Mouse (Mus musculus) subcutaneous adipose tissue, adult 2 months (tissue): ENCODE measurements around the gene Mrpl50. TPM values are rescaled to one million over a fixed set of nuclear protein-coding genes. Genes with fewer than 3 reads are reported as not detected.

Source experiments
- polyA plus RNA-seq: library from polyadenylated mRNA; depleted of rRNA; stranded (reverse); fragments of >200 nt; gene quantifications from 2 replicates; pipeline ENCODE4 v1.2.3, GENCODE M21; 2012; ENCODE audit warnings: low replicate concordance; rRNA removed

The Mrpl50 gene
- polyA plus RNA-seq, result 7.6 and 7.9 TPM in 2 replicates

DNA sequence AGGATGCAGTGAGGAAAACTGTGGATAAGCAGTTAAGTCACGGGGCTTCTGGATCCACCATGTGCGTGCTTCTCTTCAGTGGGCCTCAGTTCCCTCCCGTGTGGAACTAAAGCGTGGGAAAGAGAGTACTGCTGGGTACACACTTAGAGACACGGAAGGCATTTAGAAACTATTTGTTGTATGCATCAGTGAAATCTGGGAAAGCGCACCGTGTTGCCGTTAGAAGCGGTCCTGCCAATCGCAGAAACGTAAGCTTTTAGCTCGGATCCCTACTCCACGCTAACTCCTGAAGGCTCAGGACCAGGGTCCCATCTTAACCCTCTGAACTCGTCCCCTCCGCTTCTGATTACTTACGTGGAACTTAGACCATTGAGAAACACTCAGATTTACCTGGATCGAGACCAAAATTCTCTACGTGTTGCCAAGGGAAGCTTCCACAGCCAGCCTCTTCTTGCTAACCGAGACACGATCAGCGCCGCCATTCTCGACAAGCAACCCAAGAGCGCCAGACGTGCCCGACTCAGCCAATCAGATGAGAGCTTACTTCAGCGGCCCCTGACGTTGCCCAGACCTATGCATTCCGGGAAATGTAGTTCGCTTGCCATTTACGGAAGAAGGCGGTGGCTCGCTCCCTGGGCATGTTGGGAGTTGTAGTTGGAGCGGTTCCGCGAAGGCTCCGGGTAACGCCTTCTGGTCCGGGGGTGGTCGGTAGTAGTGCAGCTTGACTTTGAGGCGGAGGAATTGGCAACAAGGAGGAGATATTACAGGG lies at the start of gene Mrpl50, which contains the start of gene Zfp189:
Gene Mrpl50 (minus strand): TSS at position 522 of the 769 bp plus-strand sequence.
Gene Zfp189 (plus strand): TSS at position 605 of the 769 bp plus-strand sequence.

DNA sequence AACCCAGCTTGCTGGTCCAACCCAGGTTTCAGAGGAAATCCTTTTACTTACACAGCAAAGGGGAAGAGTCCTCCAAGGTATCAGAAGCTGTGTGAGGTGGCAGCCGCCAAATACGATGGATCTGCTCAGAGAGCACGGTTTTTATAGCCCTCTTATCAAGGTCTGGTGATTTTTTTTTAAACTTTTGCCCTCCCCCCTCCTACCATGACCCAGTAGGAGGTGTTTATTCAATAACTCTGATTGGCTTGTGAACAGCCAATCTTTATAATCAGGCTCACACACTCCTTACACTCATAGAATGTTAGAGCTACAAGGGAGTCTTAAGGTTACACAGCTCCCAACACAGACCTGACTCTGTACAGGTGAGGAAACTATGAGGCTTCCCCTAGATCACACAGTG lies 28.5 kb upstream of the Mrpl50 start, which contains the start of gene Aldob:
Gene Aldob (minus strand): TSS at position 164 of the 400 bp plus-strand sequence.

GRCm38 (mm10) chr4:49506386-49506785 lies 14.5 kb downstream of the Mrpl50 start, which contains the start of gene Baat:
Baat (minus strand) TSS chr4:49506557.

DNA sequence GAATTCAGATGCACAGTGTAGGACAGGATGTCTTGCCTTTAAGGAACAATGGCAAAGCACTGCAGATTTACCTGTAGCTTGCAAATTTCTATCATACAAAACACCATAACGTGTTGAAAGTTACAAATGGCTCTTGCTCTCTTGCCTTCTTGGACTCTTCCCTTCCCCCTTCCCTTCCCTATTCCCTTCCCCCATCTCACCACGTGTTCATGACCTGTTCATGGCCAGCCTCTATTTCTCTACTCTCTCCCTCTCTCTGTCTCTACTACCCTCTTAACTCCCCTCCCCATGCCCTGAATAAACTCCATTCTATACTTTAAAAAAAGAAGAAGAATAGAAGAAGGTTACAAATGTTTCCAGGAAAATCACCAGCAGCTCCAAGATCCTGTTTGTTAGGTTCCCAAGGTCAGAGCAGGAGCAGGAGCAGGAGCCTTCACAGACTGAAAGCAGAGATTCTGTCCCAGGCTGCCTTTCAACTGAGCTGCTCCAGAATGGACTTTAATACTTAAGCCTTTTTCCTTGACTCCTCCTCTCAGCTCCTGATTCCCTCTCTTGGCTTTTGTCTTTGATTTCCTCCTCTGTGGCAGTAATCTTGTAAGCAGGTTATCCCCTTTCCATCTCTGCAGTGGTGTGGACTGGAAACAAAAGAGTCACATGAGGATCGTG lies 47.3 kb downstream of the Mrpl50 start, which contains the start of gene Acnat1:
Gene Acnat1 (minus strand): TSS at position 478 of the 666 bp plus-strand sequence.

Other genes starting within 250 kb of the Mrpl50 start
- 0.14 TPM in 1 of 2 replicates, not detected in the other for gene Acnat2, start 112.9 kb downstream of the Mrpl50 start, polyA plus RNA-seq
- gene Acnat1, start 47.2 kb downstream of the Mrpl50 start, polyA plus RNA-seq, result 0.28 TPM in 1 of 2 replicates, not detected in the other
- gene Baat, start 14.5 kb downstream of the Mrpl50 start, polyA plus RNA-seq, result 0.09 TPM in 1 of 2 replicates, not detected in the other
- gene Zfp189, start 83 bp upstream of the Mrpl50 start, polyA plus RNA-seq, result 1.2 and 1.8 TPM in 2 replicates
- gene Aldob, start 28.5 kb upstream of the Mrpl50 start, polyA plus RNA-seq, result 0.11 and 0.45 TPM in 2 replicates
- 9.5 and 21.0 TPM in 2 replicates for gene Tmem246, start 76.8 kb upstream of the Mrpl50 start, polyA plus RNA-seq
- 13.6 and 27.1 TPM in 2 replicates for gene Rnf20, start 110.9 kb upstream of the Mrpl50 start, polyA plus RNA-seq
- gene Ppp3r2, start 160.9 kb upstream of the Mrpl50 start, polyA plus RNA-seq, result not detected in 2 replicates